In genomic region chr5:17403584-17403983, GRCm38 (mm10) we compare ENCODE assay signal across 22 mouse cellular contexts. TPM values are rescaled to one million over a fixed set of nuclear protein-coding genes. Genes with fewer than 3 reads are reported as not detected.
DNase-seq lines count a peak whose midpoint lies in the region; ATAC-seq and TF ChIP-seq lines count a peak whose summit lies in the region.
"Had no signal": no experiment of that assay in that cellular context is flagged by ENCODE, and none has a peak within 500 bp of the region (broad histone marks: within the 10 kb centered on the region; RNA-seq: fewer than 3 reads in every experiment).

No protein-coding gene starts in this region.

- H3K27me3 ChIP-seq in MEL (ENCODE audit: control insufficient read depth in 1 of 2, insufficient read depth in 2 of 2, low read length in 2 of 2), result no peaks in the 10 kb centered on the region
- H3K27me3 ChIP-seq in Patski, result no peaks in the 10 kb centered on the region
- H3K27me3 ChIP-seq in kidney, postnatal 0 days (ENCODE audit: insufficient read depth, low read length), result no peaks in the 10 kb centered on the region
- H3K27me3 ChIP-seq: forebrain, embryonic 15.5 days; heart, embryonic 13.5 days; hindbrain, embryonic 15.5 days had no signal

- H3K4me3 ChIP-seq in MEL (ENCODE audit: control insufficient read depth in 1 of 2, insufficient read depth in 1 of 2, low read depth in 2 of 2, low read length in 2 of 2), result no peak overlapping the region
- no peak overlapping the region for H3K4me3 ChIP-seq in kidney, postnatal 0 days (replicated peaks; ENCODE audit: low read depth, low read length)
- H3K4me3 ChIP-seq: forebrain, embryonic 15.5 days; heart, embryonic 13.5 days; hindbrain, embryonic 15.5 days had no signal

- TF ChIP-seq RAD21 in MEL (IDR thresholded peaks at IDR 0.05; ENCODE audit: low read depth, low read length), result no peak

- TF ChIP-seq POLR2A in MEL (IDR thresholded peaks at IDR 0.05; ENCODE audit: control insufficient read depth in 1 of 2, insufficient read depth in 1 of 2, low read depth in 1 of 2, low read length in 2 of 2, poor library complexity in 1 of 2), result no peak

- intact Hi-C loops in left cerebral cortex, postnatal 4 days (cut with DNase I), result no loop called here

- peaks cover 0 to 32% of the 10 kb centered on the region in 2 experiments; a peak in 2 of 4 replicates for H3K36me3 ChIP-seq in MEL (ENCODE audit: control insufficient read depth in 1 of 2, insufficient read depth in 2 of 2, low read length in 2 of 2)
- no peaks in the 10 kb centered on the region for H3K36me3 ChIP-seq in kidney, postnatal 0 days (ENCODE audit: insufficient read depth, low read length)
- H3K36me3 ChIP-seq: forebrain, embryonic 15.5 days; heart, embryonic 13.5 days; hindbrain, embryonic 15.5 days had no signal

- ATAC-seq in Patski, result peak; percentile 27
- peak; percentile 69; the same call in 1 of the 2 replicates for ATAC-seq in kidney, postnatal 0 days (replicated peaks; ENCODE audit: low FRiP score, low read depth)
- ATAC-seq: forebrain, embryonic 15.5 days had no signal

- no peak for TF ChIP-seq EP300 in MEL (IDR thresholded peaks at IDR 0.05; ENCODE audit: low read depth in 1 of 2, low read length in 2 of 2)

- peak overlapping the region; percentile 40; the same call in 1 of the 2 replicates for H3K27ac ChIP-seq in MEL (ENCODE audit: control insufficient read depth, low read depth, low read length)
- no peak overlapping the region for H3K27ac ChIP-seq in kidney, postnatal 0 days
- H3K27ac ChIP-seq: forebrain, embryonic 15.5 days; heart, embryonic 13.5 days; hindbrain, embryonic 15.5 days had no signal

- POLR2A ChIA-PET in Patski (lab: Charles Lee), result no interaction called here

- in situ Hi-C loops in Patski (cut with MboI; ENCODE audit: low pct_unique_long_range_greater_than_20kb), result loop anchor here (5.0 kb wide), 1 partner anchor 106 kb away; no protein-coding TSS in a partner anchor

- H3K4me1 ChIP-seq in MEL (ENCODE audit: control insufficient read depth in 1 of 2, insufficient read depth in 2 of 2, low read length in 2 of 2), result peaks cover 15 to 23% of the 10 kb centered on the region in 2 experiments
- H3K4me1 ChIP-seq in kidney, postnatal 0 days (replicated peaks; ENCODE audit: insufficient read depth, low read length), result no peaks in the 10 kb centered on the region
- H3K4me1 ChIP-seq: forebrain, embryonic 15.5 days; heart, embryonic 13.5 days; hindbrain, embryonic 15.5 days had no signal

- peak; percentile 14 to 37 for DNase-seq in kidney, adult 8-10 months
- no peak for DNase-seq in kidney, postnatal 10 days
- DNase-seq in MEL (ENCODE audit: low read depth, low spot score) (no peak), Patski (ENCODE audit: low read depth, low spot score) (peak; percentile 37)
- no peak for DNase-seq in kidney, postnatal 0 days (ENCODE audit: low spot score)
- DNase-seq in left cerebral cortex, postnatal 4 days, result no peak
- no peak for DNase-seq in lung, adult 18-20 months
- DNase-seq: adrenal gland, postnatal 14 days; cerebellum, adult 18-20 months; cerebellum, adult 9-11 months; gastrocnemius, postnatal 36 days; heart, adult 11 months; heart, postnatal 36 days had no signal

- no peaks in the 10 kb centered on the region for H3K9me3 ChIP-seq in MEL (replicated peaks; ENCODE audit: insufficient read depth, low read length)
- no peaks in the 10 kb centered on the region for H3K9me3 ChIP-seq in kidney, postnatal 0 days (replicated peaks; ENCODE audit: low read length)
- H3K9me3 ChIP-seq: forebrain, embryonic 15.5 days; heart, embryonic 13.5 days; hindbrain, embryonic 15.5 days had no signal

- no peak overlapping the region for H3K9ac ChIP-seq in MEL (ENCODE audit: control insufficient read depth, low read depth, low read length, poor library complexity, severe bottlenecking)
- H3K9ac ChIP-seq in kidney, postnatal 0 days (ENCODE audit: low read depth, low read length), result no peak overlapping the region
- H3K9ac ChIP-seq: forebrain, embryonic 15.5 days; heart, embryonic 13.5 days; hindbrain, embryonic 15.5 days had no signal

- CTCF ChIA-PET in Patski (lab: Charles Lee), result no interaction called here

- H3K79me2 ChIP-seq in MEL (ENCODE audit: control insufficient read depth, insufficient read depth, low read length, poor library complexity), result no peaks in the 10 kb centered on the region

- H3K4me2 ChIP-seq in kidney, postnatal 0 days (ENCODE audit: low read length), result no peak overlapping the region
- H3K4me2 ChIP-seq: forebrain, embryonic 15.5 days; heart, embryonic 13.5 days; hindbrain, embryonic 15.5 days had no signal

- TF ChIP-seq CTCF in MEL (IDR thresholded peaks at IDR 0.05 in 2 of 3, conservative IDR thresholded peaks at IDR 0.05 in 1 of 3; ENCODE audit: control insufficient read depth in 1 of 3, insufficient read depth in 1 of 3, low read depth in 2 of 3, low read length in 3 of 3, poor library complexity in 1 of 3, severe bottlenecking in 1 of 3) (no peak), Patski (IDR thresholded peaks at IDR 0.05) (no peak)
- TF ChIP-seq CTCF in kidney, postnatal 0 days (IDR thresholded peaks at IDR 0.05; ENCODE audit: low read depth), result no peak

TF ChIP-seq in MEL, 35 proteins besides CTCF, POLR2A, EP300 and RAD21:
- no peak for TF ChIP-seq ELF1 (IDR thresholded peaks at IDR 0.05; ENCODE audit: low read depth, low read length)
- no peak for TF ChIP-seq TAL1 (IDR thresholded peaks at IDR 0.05; ENCODE audit: low read length)
- TF ChIP-seq GATA1 (IDR thresholded peaks at IDR 0.05; ENCODE audit: low read depth, low read length), result no peak
- TF ChIP-seq ETS1 (IDR thresholded peaks at IDR 0.05; ENCODE audit: low read depth, low read length), result no peak
- no peak for TF ChIP-seq USF2 (IDR thresholded peaks at IDR 0.05; ENCODE audit: borderline replicate concordance in 1 of 2, insufficient read depth in 1 of 2, low read depth in 1 of 2, low read length in 2 of 2)
- TF ChIP-seq MEF2A (IDR thresholded peaks at IDR 0.05; ENCODE audit: extremely low read depth, insufficient replicate concordance, low read depth, low read length, poor library complexity, severe bottlenecking), result no peak
- TF ChIP-seq KAT2A (conservative IDR thresholded peaks at IDR 0.05; ENCODE audit: low read depth, low read length), result no peak
- TF ChIP-seq ZNF384 (IDR thresholded peaks at IDR 0.05; ENCODE audit: low read depth, low read length), result no peak
- no peak for TF ChIP-seq ZKSCAN1 (IDR thresholded peaks at IDR 0.05; ENCODE audit: low read depth, low read length)
- no peak for TF ChIP-seq MAFK (IDR thresholded peaks at IDR 0.05; ENCODE audit: borderline replicate concordance, low read depth, low read length)

RNA-seq across cellular contexts. Expression of gene Speer4f2, which starts 30.6 kb away (rescaled TPM):
- total RNA-seq in MEL (2012; rRNA removed), result not detected in 2 replicates
- polyA plus RNA-seq in MEL (2012; ENCODE audit: insufficient read depth in 1 of 2, insufficient read length in 2 of 2, low read depth in 1 of 2, low replicate concordance in 2 of 2, missing spikeins in 1 of 2) (not detected), Patski (2021) (not detected)
- polyA plus RNA-seq in kidney, postnatal 0 days (2015; fragmentation: Nextera tagmentation; extraction: Ambion mirVana), result 0.20 TPM in 1 of 2 replicates, not detected in the other
- total RNA-seq in left cerebral cortex, postnatal 4 days (2021), result not detected
- total RNA-seq: adrenal gland, postnatal 14 days; ES-E14; gastrocnemius, adult 8-10 months; gastrocnemius, postnatal 36 days; heart, postnatal 36 days had no signal
- polyA plus RNA-seq: embryonic facial prominence, embryonic 11.5 days; forebrain, embryonic 11.5 days; forebrain, embryonic 15.5 days; heart, embryonic 13.5 days; heart, postnatal 0 days; hindbrain, embryonic 11.5 days; hindbrain, embryonic 15.5 days had no signal

Comparison
In these comparisons a context has a peak if more than half of its experiments do, and no peak if none do; other contexts are left out.
1. DNase-seq: peak in kidney, adult 8-10 months (2 of 2) and Patski (single experiment); none in kidney, postnatal 10 days (single experiment), MEL (single experiment), kidney, postnatal 0 days (single experiment), left cerebral cortex, postnatal 4 days (single experiment) and lung, adult 18-20 months (0 of 2).